Mouse (Mus musculus) midbrain, embryonic 11.5 days (tissue): ENCODE results near the gene Senp3. TPM values are rescaled to one million over a fixed set of nuclear protein-coding genes. Genes with fewer than 3 reads are reported as not detected.

ENCODE experiments used
- ATAC-seq: fragments of 200-750 bp; cut with Nextera tagmentation; 2 replicates; pipeline ENCODE4 v1.8.0; 2017; ENCODE audit warnings: moderate TSS enrichment, moderate library complexity; ENCODE audit not compliant: low FRiP score
- DNase-seq: peaks from one replicate; pipeline ENCODE4 v3.0.0; 2015; ENCODE audit warnings: low spot score; ENCODE audit errors: missing footprints
- H3K27ac ChIP-seq: fragments of 300-500 bp; sonication (generic); 2 replicates; pipeline ENCODE4 v1.5.1; 2014; ENCODE audit warnings: low read depth, low read length
- H3K27me3 ChIP-seq: fragments of 300-500 bp; sonication (generic); 2 replicates; pipeline ENCODE4 v1.6.1; 2014; ENCODE audit warnings: mild to moderate bottlenecking, low read length, moderate library complexity, mixed read lengths; ENCODE audit not compliant: control insufficient read depth, insufficient read depth
- H3K36me3 ChIP-seq: fragments of 300-500 bp; sonication (generic); 2 replicates; pipeline ENCODE4 v1.6.1; 2014; ENCODE audit warnings: mild to moderate bottlenecking, low read length, moderate library complexity, mixed read lengths; ENCODE audit not compliant: control insufficient read depth, insufficient read depth
- H3K4me1 ChIP-seq: fragments of 300-500 bp; sonication (generic); 2 replicates; pipeline ENCODE4 v1.6.1; 2014; ENCODE audit warnings: low read length; ENCODE audit not compliant: control insufficient read depth, insufficient read depth
- H3K4me2 ChIP-seq: fragments of 300-500 bp; sonication (generic); 2 replicates; pipeline ENCODE4 v1.6.1; 2014; ENCODE audit warnings: mild to moderate bottlenecking, moderate library complexity
- H3K4me3 ChIP-seq: fragments of 300-500 bp; sonication (generic); 2 replicates; pipeline ENCODE4 v1.5.1; 2014; ENCODE audit warnings: low read depth, low read length
- H3K9ac ChIP-seq: fragments of 300-500 bp; sonication (generic); 2 replicates; pipeline ENCODE4 v1.6.1; 2014; ENCODE audit warnings: low read length
- H3K9me3 ChIP-seq: fragments of 300-500 bp; sonication (generic); 2 replicates; pipeline ENCODE4 v1.6.1; 2016; ENCODE audit warnings: low read length; ENCODE audit not compliant: control insufficient read depth
- WGBS: fragments of 180-500 bp; shearing (Covaris S2); extraction: QIAGEN DNeasy Blood & Tissue Kit; methylation state at CpG from one replicate; pipeline ENCODE4 v1.1.7; 2014; 5-methylcytosine and 5-hydroxymethylcytosine counted together
- polyA plus RNA-seq: library from polyadenylated mRNA; unstranded; fragments of >200 nt; fragmentation: Nextera tagmentation; extraction: Ambion mirVana; gene quantifications from 2 replicates; pipeline ENCODE4 v1.2.1, GENCODE M21; 2014

Senp3 gene
- polyA plus RNA-seq, 1 experiment from 2014 or later = 90.8 TPM

- no peaks in the 10 kb centered on the region for H3K27me3 ChIP-seq
- peak; percentile 83 for DNase-seq
- 35% methylated on average over 5 of the region's 5 CpGs for WGBS
These were observed 34.0 kb upstream of the Senp3 start for GRCm38 (mm10) chr11:69715929-69716328.

GRCm38 (mm10) chr11:69715482-69715881 lies 33.6 kb upstream of the Senp3 start:
- WGBS = 61% methylated on average over 9 of the region's 9 CpGs
- Histone ChIP-seq H3K4me3 (no peak overlapping the region), H3K4me2 (no peak overlapping the region), H3K4me1 (no peaks in the 10 kb centered on the region), H3K27ac (no peak overlapping the region), H3K27me3 (no peaks in the 10 kb centered on the region), H3K9me3 (no peaks in the 10 kb centered on the region), H3K36me3 (no peaks in the 10 kb centered on the region), H3K9ac (no peak overlapping the region)
- DNase-seq (peak; percentile 83), ATAC-seq (no peak)

More at GRCm38 (mm10) chr11:69715929-69716328, 34.0 kb upstream of the Senp3 start:
- no peaks in the 10 kb centered on the region for H3K9me3 ChIP-seq
- no peak overlapping the region for H3K27ac ChIP-seq
- H3K4me2 ChIP-seq = no peak overlapping the region
- H3K4me3 ChIP-seq = no peak overlapping the region
- no peaks in the 10 kb centered on the region for H3K4me1 ChIP-seq
- no peak for ATAC-seq
- H3K9ac ChIP-seq = no peak overlapping the region
- no peaks in the 10 kb centered on the region for H3K36me3 ChIP-seq

GRCm38 (mm10) chr11:69714636-69715329 lies 32.9 kb upstream of the Senp3 start:
- ATAC-seq = no peak
- H3K9me3 ChIP-seq = no peaks in the 10 kb centered on the region
- H3K36me3 ChIP-seq = no peaks in the 10 kb centered on the region
- no peak overlapping the region for H3K9ac ChIP-seq
- 67% methylated on average over 18 of the region's 18 CpGs for WGBS
- H3K4me3 ChIP-seq = no peak overlapping the region
- no peaks in the 10 kb centered on the region for H3K27me3 ChIP-seq
- no peaks in the 10 kb centered on the region for H3K4me1 ChIP-seq
- peak; percentile 82 for DNase-seq
- H3K27ac ChIP-seq = no peak overlapping the region
- H3K4me2 ChIP-seq = no peak overlapping the region

DNA sequence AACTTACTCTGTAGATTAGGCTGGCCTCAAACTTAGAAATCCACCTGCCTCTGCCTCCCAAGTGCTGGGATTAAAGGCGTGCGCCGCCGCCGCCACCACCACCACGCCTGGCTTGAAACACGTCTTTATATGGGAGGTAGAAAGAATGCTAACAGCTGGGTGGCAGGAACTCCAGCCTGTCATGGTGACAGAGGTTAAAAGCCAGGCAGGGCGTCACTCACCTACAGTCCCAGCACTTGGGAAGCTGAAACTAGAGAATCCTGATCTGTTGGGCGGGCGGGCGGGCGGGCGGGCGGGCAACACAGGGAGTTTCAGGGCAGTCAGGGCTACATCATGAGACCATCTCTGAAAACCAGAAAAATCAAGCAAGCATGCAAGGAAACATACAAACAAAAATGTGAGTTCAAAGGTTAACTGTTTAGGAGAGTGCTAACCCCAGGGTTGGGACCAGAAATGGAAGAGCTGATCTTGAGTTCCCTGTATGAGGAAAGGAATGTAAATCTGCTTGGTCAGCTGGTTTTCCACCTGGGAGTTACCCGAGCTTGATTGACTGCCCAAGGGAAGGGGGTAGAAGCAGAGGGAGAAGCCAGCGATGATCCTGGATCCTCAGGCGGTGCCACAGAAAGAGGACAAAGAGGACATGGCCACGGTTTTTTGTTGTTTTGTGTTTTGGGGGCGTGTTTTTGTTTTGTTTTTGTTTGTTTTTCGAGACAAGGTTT lies 31.2 kb upstream of the Senp3 start:
- Histone ChIP-seq H3K27ac (no peak overlapping the region), H3K9ac (no peak overlapping the region), H3K4me3 (no peak overlapping the region), H3K4me1 (no peaks in the 10 kb centered on the region), H3K36me3 (no peaks in the 10 kb centered on the region), H3K4me2 (no peak overlapping the region), H3K27me3 (no peaks in the 10 kb centered on the region), H3K9me3 (no peaks in the 10 kb centered on the region)
- DNase-seq = peak; percentile 65
- WGBS = 81% methylated on average over 20 of the region's 20 CpGs
- ATAC-seq = no peak

DNA sequence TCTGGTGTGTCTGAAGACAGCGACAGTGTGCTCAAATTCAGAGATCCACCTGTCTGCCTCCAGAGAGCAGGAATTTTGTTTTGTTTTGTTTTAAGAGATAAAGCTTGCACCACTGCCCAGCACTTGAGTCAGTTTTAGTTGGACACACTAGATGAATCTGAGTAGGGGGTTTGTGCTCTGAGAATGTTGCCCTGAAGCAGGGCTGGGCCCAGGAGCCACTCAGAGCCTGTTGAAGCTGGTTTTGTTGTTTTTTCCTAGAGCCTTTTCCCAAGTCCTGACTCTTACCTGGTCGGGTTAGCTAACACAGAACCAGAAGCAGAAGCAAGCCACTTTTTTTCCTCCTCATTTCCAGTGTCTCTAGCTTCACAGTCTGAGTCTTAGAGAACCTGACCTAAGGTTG lies 29.2 kb upstream of the Senp3 start:
- Histone ChIP-seq H3K9ac (no peak overlapping the region), H3K27ac (no peak overlapping the region), H3K4me1 (no peaks in the 10 kb centered on the region), H3K27me3 (no peaks in the 10 kb centered on the region), H3K4me3 (no peak overlapping the region), H3K4me2 (no peak overlapping the region), H3K9me3 (no peaks in the 10 kb centered on the region), H3K36me3 (no peaks in the 10 kb centered on the region)
- ATAC-seq (no peak), DNase-seq (peak; percentile 81)
- 79% methylated on average over 2 of the region's 2 CpGs for WGBS

DNA sequence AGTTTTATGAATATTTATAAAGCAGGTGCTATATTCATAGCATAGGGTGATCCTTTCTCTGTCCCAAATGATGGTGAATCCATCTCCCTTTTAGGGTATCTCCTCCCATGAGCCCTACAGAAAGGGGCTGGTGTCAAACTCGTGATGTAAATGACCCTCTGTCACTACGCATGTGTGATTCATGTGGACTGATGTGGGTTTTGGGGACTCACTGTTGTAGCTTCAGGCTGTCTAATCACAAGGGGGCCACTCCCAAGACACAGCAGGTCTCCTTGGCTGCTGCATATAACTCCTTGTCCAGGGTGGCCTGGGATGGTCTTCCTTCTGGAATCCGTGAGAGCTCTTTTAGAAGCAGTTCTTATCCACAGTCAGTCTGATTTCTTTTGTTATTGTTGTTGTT lies 28.6 kb upstream of the Senp3 start:
- Histone ChIP-seq H3K4me3 (no peak overlapping the region), H3K9ac (no peak overlapping the region), H3K9me3 (no peaks in the 10 kb centered on the region), H3K36me3 (no peaks in the 10 kb centered on the region), H3K27me3 (no peaks in the 10 kb centered on the region), H3K4me1 (no peaks in the 10 kb centered on the region), H3K4me2 (no peak overlapping the region), H3K27ac (no peak overlapping the region)
- peak; percentile 66 for DNase-seq
- ATAC-seq = no peak
- 71% methylated on average over 3 of the region's 3 CpGs for WGBS

DNA sequence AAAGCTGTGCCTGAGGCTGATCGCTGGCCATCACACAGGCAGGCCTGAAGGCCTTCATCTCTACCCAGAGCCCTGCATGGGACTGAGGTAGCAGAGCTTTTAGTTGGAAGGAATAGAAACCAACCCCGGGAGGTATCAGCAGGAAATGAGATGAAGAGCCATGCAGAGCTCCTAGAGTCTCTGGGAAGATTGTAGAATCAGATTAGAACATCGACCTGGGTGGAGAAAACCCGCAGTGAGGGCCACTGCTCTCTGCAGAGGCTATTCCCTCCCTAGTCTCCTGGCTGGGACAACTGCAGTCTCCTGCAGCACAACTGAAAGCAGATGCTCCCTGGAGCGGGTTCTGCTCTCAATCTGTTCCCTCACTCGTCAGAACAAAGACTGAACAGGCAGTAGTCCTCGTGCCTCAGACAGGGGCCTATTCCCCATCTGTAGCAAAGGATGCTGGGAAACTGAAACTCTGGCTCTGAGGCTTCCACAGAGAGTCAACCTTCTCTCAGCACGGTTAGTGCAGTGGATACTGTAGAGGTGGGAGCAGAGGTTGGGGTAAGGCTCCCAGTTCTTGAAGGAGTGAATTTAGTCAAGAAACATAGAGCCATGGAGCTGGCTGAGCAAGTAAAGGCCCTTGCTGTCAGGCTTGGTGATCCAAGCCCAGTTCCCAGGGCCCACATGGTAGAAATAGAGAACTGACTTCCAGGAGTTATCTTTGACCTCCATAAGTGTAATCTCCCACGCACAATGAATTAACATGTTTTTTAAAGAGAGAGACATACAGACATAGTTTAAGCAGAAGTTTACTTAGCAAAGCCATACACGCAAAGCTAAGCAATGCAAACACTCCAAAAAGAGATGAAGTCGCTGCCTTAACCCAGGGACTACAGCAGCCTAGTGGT lies 27.9 kb upstream of the Senp3 start:
- Histone ChIP-seq H3K9me3 (no peaks in the 10 kb centered on the region), H3K9ac (no peak overlapping the region), H3K4me1 (no peaks in the 10 kb centered on the region), H3K4me2 (no peak overlapping the region), H3K27me3 (no peaks in the 10 kb centered on the region), H3K4me3 (no peak overlapping the region), H3K27ac (no peak overlapping the region), H3K36me3 (no peaks in the 10 kb centered on the region)
- ATAC-seq = no peak
- 58% methylated on average over 11 of the region's 11 CpGs for WGBS
- peak; percentile 82 for DNase-seq

DNA sequence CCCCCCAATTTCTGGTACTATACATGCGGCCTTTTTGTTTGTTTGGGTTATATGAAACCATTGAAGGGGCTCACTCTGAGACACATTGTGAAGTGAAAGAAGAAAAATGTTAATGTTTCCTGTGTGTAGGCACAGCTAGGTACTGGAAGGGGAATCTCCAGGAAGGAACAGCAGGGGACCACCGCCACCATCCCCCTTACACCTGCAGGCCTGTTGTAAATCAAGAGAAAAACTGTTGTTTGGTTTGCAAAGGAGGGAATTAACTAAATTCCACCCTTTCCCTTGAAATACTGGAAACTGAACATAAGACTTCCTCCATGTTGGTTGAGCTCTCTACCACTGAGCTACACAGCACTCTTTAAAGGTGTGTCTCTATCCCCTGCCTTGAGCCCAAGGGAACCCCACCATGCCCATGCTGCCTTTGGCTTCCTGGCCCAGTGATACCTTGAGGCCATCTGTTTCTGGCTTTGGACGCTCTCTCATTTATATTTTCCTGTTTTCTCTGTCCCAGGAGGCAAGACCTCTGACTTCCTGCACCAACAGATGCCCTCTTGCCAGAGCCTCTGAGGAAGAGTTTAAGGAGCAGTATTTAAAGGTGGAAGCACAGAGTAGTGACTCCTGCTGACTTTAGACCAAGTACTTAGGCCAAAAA lies 26.9 kb upstream of the Senp3 start:
- peak; percentile 76 for DNase-seq
- no peak overlapping the region for H3K4me3 ChIP-seq
- no peak overlapping the region for H3K9ac ChIP-seq
- H3K27me3 ChIP-seq = no peaks in the 10 kb centered on the region
- no peak for ATAC-seq
- no peaks in the 10 kb centered on the region for H3K4me1 ChIP-seq
- no peaks in the 10 kb centered on the region for H3K36me3 ChIP-seq
- 80% methylated on average over 3 of the region's 3 CpGs for WGBS
- no peak overlapping the region for H3K27ac ChIP-seq
- H3K4me2 ChIP-seq = no peak overlapping the region
- no peaks in the 10 kb centered on the region for H3K9me3 ChIP-seq
